Mouse (Mus musculus): ENCODE data around the gene Rnf8.

- no peak for TF ChIP-seq POLR2A (IDR thresholded peaks at IDR 0.05; ENCODE audit: borderline replicate concordance, control insufficient read depth, low read depth, low read length)
- no peak for TF ChIP-seq CTCF (IDR thresholded peaks at IDR 0.05; ENCODE audit: control insufficient read depth, insufficient read depth, low read length)
Observed at GRCm38 (mm10) chr17:29595891-29596770, 18.5 kb upstream of the Rnf8 start.

All from bone marrow, adult 2 months (tissue).